Mouse (Mus musculus) testis, adult 2 months (tissue): ENCODE results near the gene Fbxo27.

Experiments used
- CTCF ChIP-seq: fragments of 200-500 bp; IDR thresholded peaks from 2 replicates; pipeline ENCODE4 v1.5.1; 2012; ENCODE audit warnings: low read depth, mild to moderate bottlenecking, inconsistent platforms, low read length, moderate library complexity; ENCODE audit not compliant: control insufficient read depth, insufficient read depth, insufficient replicate concordance
- POLR2A ChIP-seq: fragments of 200-500 bp; IDR thresholded peaks from 2 replicates; pipeline ENCODE4 v1.6.1; 2012; ENCODE audit warnings: low read depth, mild to moderate bottlenecking, inconsistent platforms, low read length, moderate library complexity; ENCODE audit not compliant: control insufficient read depth

- TF ChIP-seq CTCF (peak; percentile 87), POLR2A (no peak)
These were observed 34.0 kb downstream of the Fbxo27 start for GRCm38 (mm10) chr7:28726600-28726999.
